Mouse (Mus musculus) forebrain, embryonic 16.5 days (tissue): ENCODE data around the gene Dclk2. TPM values are rescaled to one million over a fixed set of nuclear protein-coding genes. Genes with fewer than 3 reads are reported as not detected.

ENCODE experiments used
- polyA plus RNA-seq: library from polyadenylated mRNA; unstranded; fragments of >200 nt; fragmentation: Nextera tagmentation; extraction: Ambion mirVana; gene quantifications from 2 replicates; pipeline ENCODE4 v1.2.1, GENCODE M21; 2015

Dclk2 gene
- polyA plus RNA-seq, 1 experiment from 2014 or later = 102 TPM

Other genes with a start within 250 kb of the Dclk2 start
- 69.8 and 80.4 TPM in 2 replicates for gene Cd1d1, start 78.6 kb upstream of the Dclk2 start, polyA plus RNA-seq